Mouse (Mus musculus): ENCODE data around the gene Gm26920.

Gene Gm26920

GRCm38 (mm10) chr7:30053591-30053990, 36.6 kb downstream of the Gm26920 start:
- no peak for DNase-seq

GRCm38 (mm10) chr7:30050882-30051548, 39.2 kb downstream of the Gm26920 start, which contains the start of gene Zfp14:
Zfp14 (minus strand) TSS chr7:30051380.
- DNase-seq, result peak; percentile 91 to 93

GRCm38 (mm10) chr7:30048126-30048525, 42.1 kb downstream of the Gm26920 start:
- DNase-seq, result no peak

GRCm38 (mm10) chr7:30044354-30044753, 45.9 kb downstream of the Gm26920 start:
- DNase-seq, result no peak

GRCm38 (mm10) chr7:30034331-30034730, 55.9 kb downstream of the Gm26920 start:
- DNase-seq, result no peak

- no peak for DNase-seq
Observed at GRCm38 (mm10) chr7:30031379-30031778, 58.8 kb downstream of the Gm26920 start.

GRCm38 (mm10) chr7:30030677-30031076, 59.5 kb downstream of the Gm26920 start:
- DNase-seq, result peak; percentile 29 to 43

- no peak for DNase-seq
Observed at GRCm38 (mm10) chr7:30028572-30028971, 61.6 kb downstream of the Gm26920 start.

- no peak for DNase-seq
Observed at GRCm38 (mm10) chr7:30027331-30027730, 62.9 kb downstream of the Gm26920 start.

GRCm38 (mm10) chr7:30025358-30025757, 64.9 kb downstream of the Gm26920 start:
- DNase-seq, result no peak

GRCm38 (mm10) chr7:30023800-30024199, 66.4 kb downstream of the Gm26920 start:
- no peak for DNase-seq

GRCm38 (mm10) chr7:30023324-30023723, 66.9 kb downstream of the Gm26920 start:
- no peak for DNase-seq

- no peak for DNase-seq
Observed at GRCm38 (mm10) chr7:30019543-30019942, 70.7 kb downstream of the Gm26920 start.

GRCm38 (mm10) chr7:30017226-30017625, 73.0 kb downstream of the Gm26920 start:
- DNase-seq, result no peak

- peak; percentile 43 to 71 for DNase-seq
Observed at GRCm38 (mm10) chr7:30012956-30013363, 77.2 kb downstream of the Gm26920 start.

- DNase-seq, result no peak
Observed at GRCm38 (mm10) chr7:30010551-30011195, 79.5 kb downstream of the Gm26920 start.

- peak; percentile 29 to 44 for DNase-seq
Observed at GRCm38 (mm10) chr7:30009321-30010085, 80.7 kb downstream of the Gm26920 start.

- DNase-seq, result no peak
Observed at GRCm38 (mm10) chr7:30008020-30008690, 82.1 kb downstream of the Gm26920 start.

GRCm38 (mm10) chr7:30007601-30008000, 82.6 kb downstream of the Gm26920 start:
- no peak for DNase-seq

Data from kidney, postnatal 25 days (tissue).